In genomic region chr11:44528560-44529199, GRCm38 (mm10) we compare ENCODE assay signal across 15 mouse cellular contexts. TPM values are rescaled to one million over a fixed set of nuclear protein-coding genes. Genes with fewer than 3 reads are reported as not detected.
A peak's percentile ranks its signal among the peaks of the same experiment; 100 is the strongest.
DNase-seq lines count a peak whose midpoint lies in the region; ATAC-seq and TF ChIP-seq lines count a peak whose summit lies in the region.
"Had no signal": no experiment of that assay in that cellular context is flagged by ENCODE, and none has a peak within 500 bp of the region (broad histone marks: within the 10 kb centered on the region; RNA-seq: fewer than 3 reads in every experiment).

No protein-coding gene starts in this region.

- H3K9me3 ChIP-seq in lung, embryonic 14.5 days (ENCODE audit: low read depth, low read length) = no peaks in the 10 kb centered on the region
- no peaks in the 10 kb centered on the region for H3K9me3 ChIP-seq in neural tube, embryonic 15.5 days (replicated peaks)
- H3K9me3 ChIP-seq: embryonic facial prominence, embryonic 13.5 days; hindbrain, embryonic 12.5 days; neural tube, embryonic 12.5 days had no signal

- H3K27ac ChIP-seq in lung, embryonic 14.5 days (ENCODE audit: low read depth) = no peak overlapping the region
- H3K27ac ChIP-seq in bone marrow, adult 2 months (ENCODE audit: control insufficient read depth, insufficient read depth, low read depth, low read length, poor library complexity) = peak overlapping the region; percentile 91
- no peak overlapping the region for H3K27ac ChIP-seq in neural tube, embryonic 15.5 days (replicated peaks)
- H3K27ac ChIP-seq: embryonic facial prominence, embryonic 13.5 days; gastrocnemius, adult 2 months; hindbrain, embryonic 12.5 days; layer of hippocampus, adult 2 months; macrophage; neural tube, embryonic 12.5 days had no signal

- 86% methylated on average over 14 of the region's 14 CpGs for WGBS in lung, embryonic 14.5 days
- WGBS in bone marrow, adult 2 months = 76% methylated on average over 14 of the region's 14 CpGs
- 92% methylated on average over 14 of the region's 14 CpGs for WGBS in neural tube, embryonic 15.5 days

- no peak for ATAC-seq in lung, embryonic 14.5 days (ENCODE audit: insufficient read depth)
- ATAC-seq in hematopoietic stem cell, adult 5-6 weeks (replicated peaks in 1 of 2; ENCODE audit: insufficient read depth in 1 of 2, low FRiP score in 2 of 2, low TSS enrichment in 1 of 2, low read depth in 1 of 2, poor library complexity in 2 of 2, severe bottlenecking in 2 of 2) = peak; percentile 5 to 8; a peak in 1 of 4 replicates
- ATAC-seq in megakaryocyte progenitor cell, adult 5-6 weeks (replicated peaks; ENCODE audit: poor library complexity) = peak; percentile 29
- no peak for ATAC-seq in neural tube, embryonic 15.5 days (ENCODE audit: low FRiP score)
- ATAC-seq: forebrain, embryonic 14.5 days had no signal

- no peak overlapping the region for H3K4me3 ChIP-seq in lung, embryonic 14.5 days (ENCODE audit: low read depth, low read length)
- peak overlapping the region; percentile 64 for H3K4me3 ChIP-seq in bone marrow, adult 2 months (replicated peaks; ENCODE audit: control insufficient read depth, low read depth, low read length)
- no peak overlapping the region for H3K4me3 ChIP-seq in neural tube, embryonic 15.5 days (replicated peaks)
- H3K4me3 ChIP-seq: embryonic facial prominence, embryonic 13.5 days; gastrocnemius, adult 2 months; hindbrain, embryonic 12.5 days; layer of hippocampus, adult 2 months; neural tube, embryonic 12.5 days had no signal

- peaks cover 66% of the 10 kb centered on the region for H3K36me3 ChIP-seq in lung, embryonic 14.5 days (ENCODE audit: insufficient read depth)
- peaks cover 40% of the 10 kb centered on the region for H3K36me3 ChIP-seq in neural tube, embryonic 15.5 days

- no peak for TF ChIP-seq POLR2A in bone marrow, adult 2 months (IDR thresholded peaks at IDR 0.05; ENCODE audit: borderline replicate concordance, control insufficient read depth, low read depth, low read length)

- no peaks in the 10 kb centered on the region for H3K4me1 ChIP-seq in lung, embryonic 14.5 days (ENCODE audit: insufficient read depth)
- peaks cover 8% of the 10 kb centered on the region; the same call in 1 of the 2 replicates for H3K4me1 ChIP-seq in bone marrow, adult 2 months (ENCODE audit: control insufficient read depth, insufficient read depth, low read length)
- H3K4me1 ChIP-seq in neural tube, embryonic 15.5 days = peaks cover 12% of the 10 kb centered on the region; the same call in 1 of the 2 replicates
- H3K4me1 ChIP-seq: hindbrain, embryonic 12.5 days had no signal

- 0 out of 2 replicates have a peak overlapping the region, but pooled peaks have one; percentile 8 for H3K4me2 ChIP-seq in lung, embryonic 14.5 days
- no peak overlapping the region for H3K4me2 ChIP-seq in neural tube, embryonic 15.5 days
- H3K4me2 ChIP-seq: embryonic facial prominence, embryonic 13.5 days; hindbrain, embryonic 12.5 days; neural tube, embryonic 12.5 days had no signal

- no peaks in the 10 kb centered on the region for H3K27me3 ChIP-seq in lung, embryonic 14.5 days (ENCODE audit: insufficient read depth, low read length)
- no peaks in the 10 kb centered on the region for H3K27me3 ChIP-seq in neural tube, embryonic 15.5 days (replicated peaks)
- H3K27me3 ChIP-seq: embryonic facial prominence, embryonic 13.5 days; hindbrain, embryonic 12.5 days; neural tube, embryonic 12.5 days had no signal

- H3K9ac ChIP-seq in lung, embryonic 14.5 days = no peak overlapping the region
- H3K9ac ChIP-seq in neural tube, embryonic 15.5 days (replicated peaks) = no peak overlapping the region
- H3K9ac ChIP-seq: embryonic facial prominence, embryonic 13.5 days; hindbrain, embryonic 12.5 days; neural tube, embryonic 12.5 days had no signal

- no peak for TF ChIP-seq CTCF in lung, embryonic 14.5 days (IDR thresholded peaks at IDR 0.05; ENCODE audit: low read depth)
- TF ChIP-seq CTCF in bone marrow, adult 2 months (IDR thresholded peaks at IDR 0.05; ENCODE audit: control insufficient read depth, insufficient read depth, low read length) = no peak

- DNase-seq in lung, embryonic 14.5 days = no peak
- no peak for DNase-seq in lung, postnatal 10 days
- no peak for DNase-seq in ovary, adult 18-20 months (ENCODE audit: low spot score)
- DNase-seq: gastrocnemius, adult 2 months; kidney, adult 9 months had no signal

RNA-seq across cellular contexts. Expression of gene Rnf145, which starts 9.9 kb away (rescaled TPM):
- 85.7 and 89.5 TPM in 2 replicates for polyA plus RNA-seq in lung, embryonic 14.5 days (2014; fragmentation: Nextera tagmentation; extraction: Ambion mirVana)
- polyA plus RNA-seq in bone marrow, adult 2 months (2011; ENCODE audit: insufficient read depth, insufficient read length, low replicate concordance, missing spikeins) = 35.4 and 48.7 TPM in 2 replicates
- total RNA-seq in hematopoietic stem cell, adult 5-6 weeks (2017) = 44.7 and 46.5 TPM in 2 replicates
- total RNA-seq in megakaryocyte progenitor cell, adult 5-6 weeks (2015) = 12.8 and 18.9 TPM in 2 replicates
- total RNA-seq in megakaryocyte progenitor cell, adult 5-6 weeks (2017) = 20.7 and 24.9 TPM in 2 replicates
- 99.5 and 112 TPM in 2 replicates for polyA plus RNA-seq in neural tube, embryonic 15.5 days (2015; fragmentation: Nextera tagmentation; extraction: Ambion mirVana)

RNA-seq across cellular contexts. Expression of gene Ublcp1, which starts 58.4 kb away (rescaled TPM):
- polyA plus RNA-seq in lung, embryonic 14.5 days (2014; fragmentation: Nextera tagmentation; extraction: Ambion mirVana) = 68.6 and 73.1 TPM in 2 replicates
- 42.2 and 52.5 TPM in 2 replicates for polyA plus RNA-seq in bone marrow, adult 2 months (2011; ENCODE audit: insufficient read depth, insufficient read length, low replicate concordance, missing spikeins)
- total RNA-seq in hematopoietic stem cell, adult 5-6 weeks (2017) = 11.6 and 13.4 TPM in 2 replicates
- 11.0 and 14.9 TPM in 2 replicates for total RNA-seq in megakaryocyte progenitor cell, adult 5-6 weeks (2015)
- total RNA-seq in megakaryocyte progenitor cell, adult 5-6 weeks (2017) = 11.6 and 13.8 TPM in 2 replicates
- 60.5 and 61.7 TPM in 2 replicates for polyA plus RNA-seq in neural tube, embryonic 15.5 days (2015; fragmentation: Nextera tagmentation; extraction: Ambion mirVana)

Comparison
In these comparisons a context has a peak if more than half of its experiments do, and no peak if none do; other contexts are left out.
1. ATAC-seq: peak in hematopoietic stem cell, adult 5-6 weeks (2 of 2) and megakaryocyte progenitor cell, adult 5-6 weeks (single experiment); none in lung, embryonic 14.5 days (single experiment) and neural tube, embryonic 15.5 days (single experiment).